Mouse (Mus musculus) heart, embryonic 10.5 days (tissue): Measurements from ENCODE around the gene Pou6f1. TPM values are rescaled to one million over a fixed set of nuclear protein-coding genes. Genes with fewer than 3 reads are reported as not detected.

ENCODE experiments used
- microRNA-seq: library from miRNA; unstranded; fragments of <30 nt; microRNA quantifications from one replicate; pipeline ENCODE4, GENCODE M21; 2017
- polyA plus RNA-seq: library from polyadenylated mRNA; unstranded; fragments of >200 nt; fragmentation: Nextera tagmentation; extraction: Ambion mirVana; gene quantifications from 2 replicates; pipeline ENCODE4 v1.2.1, GENCODE M21; 2016

Pou6f1 gene
- polyA plus RNA-seq, 1 experiment from 2014 or later = 2.0 TPM

Small RNAs within 50 kb of the gene (microRNA-seq; reads per million reads assigned to microRNA genes)
- gene Mir6961 = not detected

Other genes starting within 250 kb of the Pou6f1 start
- 0.33 TPM in 1 of 2 replicates, not detected in the other for gene Methig1, start 246.8 kb downstream of the Pou6f1 start, polyA plus RNA-seq
- gene Mettl7a2, start 246.8 kb downstream of the Pou6f1 start, polyA plus RNA-seq = not detected in 2 replicates
- not detected in 2 replicates for gene Higd1c, start 235.4 kb downstream of the Pou6f1 start, polyA plus RNA-seq
- gene Gm5475, start 177.8 kb downstream of the Pou6f1 start, polyA plus RNA-seq = not detected in 2 replicates
- gene Slc11a2, start 174.9 kb downstream of the Pou6f1 start, polyA plus RNA-seq = 20.4 and 24.5 TPM in 2 replicates
- 21.1 and 27.9 TPM in 2 replicates for gene Letmd1, start 131.0 kb downstream of the Pou6f1 start, polyA plus RNA-seq
- 11.6 and 13.6 TPM in 2 replicates for gene Csrnp2, start 104.5 kb downstream of the Pou6f1 start, polyA plus RNA-seq
- gene Tfcp2, start 48.0 kb downstream of the Pou6f1 start, polyA plus RNA-seq = 22.4 TPM in 2 replicates
- gene Dazap2, start 15.4 kb upstream of the Pou6f1 start, polyA plus RNA-seq = 209 and 212 TPM in 2 replicates
- 16.2 and 16.9 TPM in 2 replicates for gene Smagp, start 37.0 kb upstream of the Pou6f1 start, polyA plus RNA-seq
- gene Bin2, start 69.6 kb upstream of the Pou6f1 start, polyA plus RNA-seq = 4.3 and 10.3 TPM in 2 replicates
- gene Cela1, start 87.9 kb upstream of the Pou6f1 start, polyA plus RNA-seq = 1.5 and 2.4 TPM in 2 replicates
- 0.18 and 0.20 TPM in 2 replicates for gene Galnt6, start 129.4 kb upstream of the Pou6f1 start, polyA plus RNA-seq
- gene Slc4a8, start 161.8 kb upstream of the Pou6f1 start, polyA plus RNA-seq = 2.2 and 2.3 TPM in 2 replicates